Mouse (Mus musculus) MEL (cell line): ENCODE measurements at regions not wholly inside any gene's neighbourhood (a gene's known extent, or its start where the extent isn't known, plus 50 kb on each side); places are given as distances from the start of the nearest gene placed in this dataset.

ENCODE experiments used
- DNase-seq: peaks from one replicate; pipeline ENCODE4 v3.0.0; 2011; ENCODE audit warnings: low read depth, low spot score
- H3K27ac ChIP-seq: 2 replicates; pipeline ENCODE4 v1.5.1; 2012; ENCODE audit warnings: low read depth, mild to moderate bottlenecking, control low read depth, low read length, moderate library complexity; ENCODE audit not compliant: control insufficient read depth
- H3K27me3 ChIP-seq, 2 experiments: fragments of 150-350 bp in 1 of 2; sonication (generic) in 1 of 2; 2 replicates each; pipeline ENCODE4 v1.6.1; 2012; ENCODE audit warnings: low read length in 2 of 2, mild to moderate bottlenecking in 2 of 2, improper control_type of control experiment in 1 of 2, moderate library complexity in 1 of 2; ENCODE audit not compliant: insufficient read depth in 2 of 2, control insufficient read depth in 1 of 2
- H3K36me3 ChIP-seq, 2 experiments: 2 replicates each; pipeline ENCODE4 v1.6.1; 2012 to 2014; ENCODE audit warnings: low read length in 2 of 2, improper control_type of control experiment in 1 of 2, inconsistent platforms in 1 of 2, mild to moderate bottlenecking in 1 of 2; ENCODE audit not compliant: insufficient read depth in 2 of 2, control insufficient read depth in 1 of 2
- H3K4me1 ChIP-seq, 2 experiments: fragments of 150-350 bp in 1 of 2; sonication (generic) in 1 of 2; 2 replicates each; pipeline ENCODE4 v1.6.1; 2012; ENCODE audit warnings: low read length in 2 of 2, improper control_type of control experiment in 1 of 2, mild to moderate bottlenecking in 1 of 2; ENCODE audit not compliant: insufficient read depth in 2 of 2, control insufficient read depth in 1 of 2
- H3K4me3 ChIP-seq, 2 experiments: fragments of 150-350 bp in 1 of 2; sonication (generic) in 1 of 2; 2 replicates each; pipeline ENCODE4 v1.5.1; 2012; ENCODE audit warnings: low read depth in 2 of 2, low read length in 2 of 2, mild to moderate bottlenecking in 2 of 2, moderate library complexity in 2 of 2, control low read depth in 1 of 2, improper control_type of control experiment in 1 of 2; ENCODE audit not compliant: control insufficient read depth in 1 of 2, insufficient read depth in 1 of 2
- H3K79me2 ChIP-seq: 2 replicates; pipeline ENCODE4 v1.6.1; 2012; ENCODE audit warnings: mild to moderate bottlenecking, low read length, moderate library complexity; ENCODE audit not compliant: control insufficient read depth, poor library complexity, insufficient read depth
- H3K9ac ChIP-seq: 2 replicates; pipeline ENCODE4 v1.6.1; 2012; ENCODE audit warnings: low read depth, mild to moderate bottlenecking, control low read depth, low read length, moderate library complexity; ENCODE audit not compliant: control insufficient read depth, poor library complexity, severe bottlenecking
- H3K9me3 ChIP-seq: fragments of 150-350 bp; sonication (generic); replicated peaks from 2 replicates; pipeline ENCODE4 v1.6.1; 2012; ENCODE audit warnings: mild to moderate bottlenecking, low read length, improper control_type of control experiment, moderate library complexity; ENCODE audit not compliant: insufficient read depth
- BHLHE40 ChIP-seq: IDR thresholded peaks from 2 replicates; pipeline ENCODE4 v1.6.1; 2012; ENCODE audit warnings: low read depth, mild to moderate bottlenecking, inconsistent platforms, low read length, improper control_type of control experiment, borderline replicate concordance
- EP300 ChIP-seq, 2 experiments: IDR thresholded peaks; 2 replicates each; pipeline ENCODE4 v1.6.1; 2011; ENCODE audit warnings: improper control_type of control experiment in 2 of 2, low read length in 2 of 2, low read depth in 1 of 2, mild to moderate bottlenecking in 1 of 2
- ETS1 ChIP-seq: IDR thresholded peaks from 2 replicates; pipeline ENCODE4 v1.6.1; 2012; ENCODE audit warnings: low read depth, mild to moderate bottlenecking, inconsistent platforms, low read length, improper control_type of control experiment, moderate library complexity
- MAFK ChIP-seq: IDR thresholded peaks from 2 replicates; pipeline ENCODE4 v1.6.1; 2011; ENCODE audit warnings: low read depth, mild to moderate bottlenecking, low read length, improper control_type of control experiment, borderline replicate concordance
- MAX ChIP-seq: IDR thresholded peaks from 2 replicates; pipeline ENCODE4 v1.6.1; 2011; ENCODE audit warnings: low read length, improper control_type of control experiment
- MAZ ChIP-seq: IDR thresholded peaks from 2 replicates; pipeline ENCODE4 v1.6.1; 2012; ENCODE audit warnings: low read depth, mild to moderate bottlenecking, inconsistent platforms, low read length, improper control_type of control experiment
- MYC ChIP-seq: IDR thresholded peaks from 2 replicates; pipeline ENCODE4 v1.6.1; 2011; ENCODE audit warnings: low read depth, mild to moderate bottlenecking, low read length, improper control_type of control experiment, moderate library complexity
- NRF1 ChIP-seq: IDR thresholded peaks from 2 replicates; pipeline ENCODE4 v1.6.1; 2014; ENCODE audit warnings: low read depth, mild to moderate bottlenecking, inconsistent platforms, low read length, improper control_type of control experiment, moderate library complexity; ENCODE audit not compliant: poor library complexity, insufficient read depth, severe bottlenecking
- TAL1 ChIP-seq: IDR thresholded peaks from 2 replicates; pipeline ENCODE4 v1.6.1; 2012; ENCODE audit warnings: mild to moderate bottlenecking, inconsistent platforms, low read length, moderate library complexity, mixed read lengths
- TBP ChIP-seq: IDR thresholded peaks from 2 replicates; pipeline ENCODE4 v1.8.0; 2011; ENCODE audit warnings: low read depth, low read length, improper control_type of control experiment
- TCF12 ChIP-seq: IDR thresholded peaks from 2 replicates; pipeline ENCODE4 v1.6.1; 2014; ENCODE audit warnings: low read depth, mild to moderate bottlenecking, inconsistent platforms, low read length, improper control_type of control experiment, moderate library complexity
- UBTF ChIP-seq: IDR thresholded peaks from 2 replicates; pipeline ENCODE4 v1.6.1; 2012; ENCODE audit warnings: low read depth, mild to moderate bottlenecking, inconsistent platforms, low read length, improper control_type of control experiment, moderate library complexity, borderline replicate concordance; ENCODE audit not compliant: insufficient read depth
- USF2 ChIP-seq, 2 experiments: IDR thresholded peaks; 2 replicates each; pipeline ENCODE4 v1.6.1; 2011 to 2012; ENCODE audit warnings: improper control_type of control experiment in 2 of 2, low read length in 2 of 2, borderline replicate concordance in 1 of 2, inconsistent platforms in 1 of 2, low read depth in 1 of 2, mild to moderate bottlenecking in 1 of 2; ENCODE audit not compliant: insufficient read depth in 1 of 2
- ZC3H11A ChIP-seq: IDR thresholded peaks from 2 replicates; pipeline ENCODE4 v1.6.1; 2012; ENCODE audit warnings: low read depth, mild to moderate bottlenecking, inconsistent platforms, low read length, improper control_type of control experiment
- ZKSCAN1 ChIP-seq: IDR thresholded peaks from 2 replicates; pipeline ENCODE4 v1.6.1; 2012; ENCODE audit warnings: low read depth, mild to moderate bottlenecking, inconsistent platforms, low read length, improper control_type of control experiment, moderate library complexity

GRCm38 (mm10) chr13:112234695-112235094, 53.6 kb upstream of the Ankrd55 start:
- TF ChIP-seq MAFK: no peak
- no peak for TF ChIP-seq ZKSCAN1
- no peak for TF ChIP-seq TBP
- TF ChIP-seq TCF12: no peak
- no peak for TF ChIP-seq UBTF
- TF ChIP-seq USF2 (IDR thresholded peaks at IDR 0.05; ENCODE audit: borderline replicate concordance in 1 of 2, insufficient read depth in 1 of 2, low read depth in 1 of 2, low read length in 2 of 2): no peak
- TF ChIP-seq MAX: no peak
- Histone ChIP-seq H3K4me3 (no peak overlapping the region), H3K79me2 (no peaks in the 10 kb centered on the region), H3K27me3 (no peaks in the 10 kb centered on the region), H3K27ac (no peak overlapping the region), H3K9me3 (no peaks in the 10 kb centered on the region), H3K9ac (no peak overlapping the region), H3K36me3 (no peaks in the 10 kb centered on the region), H3K4me1 (no peaks in the 10 kb centered on the region)
- DNase-seq: no peak

GRCm38 (mm10) chr13:112236956-112237355, 51.3 kb upstream of the Ankrd55 start:
- Histone ChIP-seq H3K27ac (no peak overlapping the region), H3K9me3 (no peaks in the 10 kb centered on the region), H3K4me3 (no peak overlapping the region), H3K9ac (no peak overlapping the region), H3K4me1 (no peaks in the 10 kb centered on the region), H3K27me3 (peaks cover 0 to 2% of the 10 kb centered on the region in 2 experiments; a peak in 1 of 4 replicates), H3K79me2 (no peaks in the 10 kb centered on the region), H3K36me3 (no peaks in the 10 kb centered on the region)
- TF ChIP-seq NRF1: no peak
- no peak for TF ChIP-seq TCF12
- no peak for TF ChIP-seq ETS1
- no peak for TF ChIP-seq MAZ
- no peak for TF ChIP-seq MYC
- no peak for TF ChIP-seq BHLHE40
- TF ChIP-seq TBP: no peak
- TF ChIP-seq ZC3H11A: no peak
- TF ChIP-seq TAL1: no peak
- no peak for TF ChIP-seq EP300 (IDR thresholded peaks at IDR 0.05; ENCODE audit: low read depth in 1 of 2, low read length in 2 of 2)
- no peak for DNase-seq
